Mouse (Mus musculus) liver, adult 2 months (tissue): ENCODE measurements around the gene Wdr13. TPM values are rescaled to one million over a fixed set of nuclear protein-coding genes. Genes with fewer than 3 reads are reported as not detected.

Experiments
- DNase-seq: peaks from one replicate; pipeline ENCODE4 v3.0.0-alpha.2; 2011; ENCODE audit warnings: low read depth, low spot score; ENCODE audit errors: extremely low read depth
- H3K27ac ChIP-seq: fragments of 200-500 bp; replicated peaks from 2 replicates; pipeline ENCODE4 v1.5.1; 2012; ENCODE audit warnings: low read depth, mild to moderate bottlenecking, control low read depth, inconsistent platforms, low read length; ENCODE audit not compliant: insufficient read depth
- H3K27me3 ChIP-seq: fragments of 200-500 bp; 2 replicates; pipeline ENCODE4 v1.6.1; 2012; ENCODE audit warnings: mild to moderate bottlenecking, moderate library complexity, low read length, inconsistent platforms; ENCODE audit not compliant: control insufficient read depth, insufficient read depth
- H3K36me3 ChIP-seq: fragments of 200-500 bp; 2 replicates; pipeline ENCODE4 v1.6.1; 2012; ENCODE audit warnings: low read length, inconsistent platforms; ENCODE audit not compliant: control insufficient read depth, insufficient read depth
- H3K4me1 ChIP-seq: fragments of 200-500 bp; 2 replicates; pipeline ENCODE4 v1.6.1; 2011; ENCODE audit warnings: low read length; ENCODE audit not compliant: control insufficient read depth, insufficient read depth
- H3K4me3 ChIP-seq: fragments of 200-500 bp; 2 replicates; pipeline ENCODE4 v1.5.1; 2011; ENCODE audit warnings: low read depth, mild to moderate bottlenecking, control low read depth, low read length, moderate library complexity; ENCODE audit not compliant: insufficient read depth
- H3K79me2 ChIP-seq: fragments of 200-500 bp; 2 replicates; pipeline ENCODE4 v1.6.1; 2012; ENCODE audit warnings: inconsistent platforms, mild to moderate bottlenecking, low read length, moderate library complexity; ENCODE audit not compliant: control insufficient read depth, insufficient read depth
- H3K9ac ChIP-seq: fragments of 200-500 bp; 2 replicates; pipeline ENCODE4 v1.6.1; 2012; ENCODE audit warnings: low read depth, mild to moderate bottlenecking, control low read depth, inconsistent platforms, low read length
- CTCF ChIP-seq: fragments of 200-500 bp; IDR thresholded peaks from 2 replicates; pipeline ENCODE4 v1.5.1; 2011; ENCODE audit warnings: low read depth, low read length, control low read depth
- POLR2A ChIP-seq: fragments of 200-500 bp; IDR thresholded peaks from 2 replicates; pipeline ENCODE4 v1.6.1; 2011; ENCODE audit warnings: low read length, control low read depth; ENCODE audit not compliant: insufficient read depth; ENCODE audit errors: extremely low read depth
- WGBS: fragments of 180-500 bp; shearing (Covaris S2); methylation state at CpG from one replicate; pipeline ENCODE4 v1.1.7; 2018; 5-methylcytosine and 5-hydroxymethylcytosine counted together
- polyA plus RNA-seq: library from polyadenylated mRNA; depleted of rRNA; stranded (reverse); fragments of >200 nt; gene quantifications from 2 replicates; pipeline ENCODE4 v1.2.3, GENCODE M21; 2012
- total RNA-seq: library from RNA; depleted of rRNA; stranded (reverse); fragments of >200 nt; gene quantifications from 2 replicates; pipeline ENCODE4 v1.2.3, GENCODE M21; 2014

The Wdr13 gene
- total and polyA plus RNA-seq, 2 experiments: 16.7 to 49.8 TPM

GRCm38 (mm10) chrX:8142948-8143347, 10.3 kb upstream of the Wdr13 start:
- Histone ChIP-seq H3K4me3 (no peak overlapping the region), H3K9ac (no peak overlapping the region), H3K27ac (no peak overlapping the region), H3K79me2 (0 out of 2 replicates have a peak, but pooled peaks cover 3% of the 10 kb centered on the region), H3K4me1 (peaks cover 4% of the 10 kb centered on the region; the same call in 1 of the 2 replicates), H3K27me3 (no peaks in the 10 kb centered on the region), H3K36me3 (peaks cover 34% of the 10 kb centered on the region)
- DNase-seq: no peak
- 90% methylated on average over 7 of the region's 7 CpGs for WGBS
- TF ChIP-seq CTCF (no peak), POLR2A (no peak)

- Histone ChIP-seq H3K36me3 (peaks cover 34% of the 10 kb centered on the region), H3K4me1 (peaks cover 4% of the 10 kb centered on the region; the same call in 1 of the 2 replicates), H3K27me3 (no peaks in the 10 kb centered on the region), H3K27ac (no peak overlapping the region), H3K9ac (no peak overlapping the region), H3K79me2 (0 out of 2 replicates have a peak, but pooled peaks cover 3% of the 10 kb centered on the region), H3K4me3 (no peak overlapping the region)
- no peak for TF ChIP-seq POLR2A
- TF ChIP-seq CTCF: no peak
- no peak for DNase-seq
- WGBS: 94% methylated on average over 3 of the region's 3 CpGs
Measured at GRCm38 (mm10) chrX:8141058-8141457, 8.4 kb upstream of the Wdr13 start.

GRCm38 (mm10) chrX:8140446-8140845, 7.8 kb upstream of the Wdr13 start:
- H3K9ac ChIP-seq: no peak overlapping the region
- TF ChIP-seq CTCF (no peak), POLR2A (no peak)
- no peaks in the 10 kb centered on the region for H3K27me3 ChIP-seq
- H3K79me2 ChIP-seq: 0 out of 2 replicates have a peak, but pooled peaks cover 3% of the 10 kb centered on the region
- no peak overlapping the region for H3K4me3 ChIP-seq
- H3K27ac ChIP-seq: no peak overlapping the region
- 100% methylated on average over 2 of the region's 2 CpGs for WGBS
- peaks cover 34% of the 10 kb centered on the region for H3K36me3 ChIP-seq
- H3K4me1 ChIP-seq: peaks cover 4% of the 10 kb centered on the region; the same call in 1 of the 2 replicates
- no peak for DNase-seq

GRCm38 (mm10) chrX:8139480-8139879, 6.8 kb upstream of the Wdr13 start:
- Histone ChIP-seq H3K27ac (no peak overlapping the region), H3K4me1 (peaks cover 3% of the 10 kb centered on the region; the same call in 1 of the 2 replicates), H3K79me2 (0 out of 2 replicates have a peak, but pooled peaks cover 3% of the 10 kb centered on the region), H3K4me3 (no peak overlapping the region), H3K36me3 (peaks cover 34% of the 10 kb centered on the region), H3K27me3 (no peaks in the 10 kb centered on the region), H3K9ac (no peak overlapping the region)
- 42% methylated on average over 1 of the region's 1 CpGs for WGBS
- TF ChIP-seq CTCF: no peak
- no peak for TF ChIP-seq POLR2A
- DNase-seq: no peak

GRCm38 (mm10) chrX:8135886-8136285, 3.2 kb upstream of the Wdr13 start:
- 50% methylated on average over 2 of the region's 2 CpGs for WGBS
- DNase-seq: peak; percentile 17
- no peak overlapping the region for H3K4me3 ChIP-seq

GRCm38 (mm10) chrX:8131393-8131792, 1.3 kb downstream of the Wdr13 start:
- H3K4me3 ChIP-seq: peak overlapping the region; percentile 31; the same call in 1 of the 2 replicates
- no peak overlapping the region for H3K9ac ChIP-seq
- peaks cover 10% of the 10 kb centered on the region for H3K36me3 ChIP-seq
- DNase-seq: no peak
- H3K4me1 ChIP-seq: no peaks in the 10 kb centered on the region
- WGBS: 95% methylated on average over 17 of the region's 17 CpGs
- no peaks in the 10 kb centered on the region for H3K27me3 ChIP-seq
- H3K79me2 ChIP-seq: peaks cover 2% of the 10 kb centered on the region; the same call in 1 of the 2 replicates
- TF ChIP-seq CTCF (no peak), POLR2A (no peak)
- H3K27ac ChIP-seq: no peak overlapping the region

More at GRCm38 (mm10) chrX:8135886-8136285, 3.2 kb upstream of the Wdr13 start:
- Histone ChIP-seq H3K79me2 (peaks cover 2% of the 10 kb centered on the region; the same call in 1 of the 2 replicates), H3K27ac (no peak overlapping the region), H3K27me3 (no peaks in the 10 kb centered on the region), H3K9ac (no peak overlapping the region), H3K36me3 (peaks cover 13% of the 10 kb centered on the region), H3K4me1 (no peaks in the 10 kb centered on the region)
- TF ChIP-seq CTCF: no peak
